Mouse (Mus musculus): ENCODE measurements around the gene Pde4c. TPM values are rescaled to one million over a fixed set of nuclear protein-coding genes. Genes with fewer than 3 reads are reported as not detected.

The Pde4c gene
- total and polyA plus RNA-seq, 3 experiments, result 2.3 to 6.5 (median 4.7) TPM

DNA sequence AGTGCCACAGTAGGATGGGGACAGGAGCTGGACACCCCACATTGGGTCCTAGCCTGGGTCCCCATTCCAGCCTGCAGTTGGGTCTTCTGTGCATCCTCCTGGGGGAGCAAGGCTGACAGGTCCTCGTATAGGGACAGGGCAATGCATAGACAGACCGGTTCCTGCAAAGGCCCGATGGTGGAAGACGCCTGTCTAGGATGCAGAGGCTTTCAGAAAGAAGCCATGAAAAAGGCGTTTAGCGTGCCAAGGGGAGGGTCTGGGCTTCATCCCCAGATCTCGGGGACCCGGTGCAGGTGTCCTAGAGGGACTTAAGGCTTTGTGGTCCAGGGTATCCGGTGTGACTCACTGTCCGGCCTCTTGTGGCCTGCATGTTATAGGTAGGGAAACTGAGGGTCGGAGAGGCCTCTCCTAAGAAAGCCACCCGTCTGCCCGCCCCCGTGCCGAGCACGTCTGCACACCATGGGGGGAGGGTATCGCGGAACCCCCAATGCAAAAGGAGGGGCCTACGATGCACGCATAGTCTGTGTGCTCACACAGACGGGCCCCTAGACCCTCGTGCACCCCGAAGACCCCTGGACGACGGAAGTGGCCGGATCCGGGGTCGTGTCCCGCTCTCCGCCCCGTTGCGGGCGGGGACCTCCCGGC, 52.5 kb downstream of the Pde4c start (continued):
- TF ChIP-seq CHD1 (IDR thresholded peaks at IDR 0.05; ENCODE audit: low read depth, low read length), result 0 out of 2 replicates have a peak, but pooled peaks have one; percentile 33

DNA sequence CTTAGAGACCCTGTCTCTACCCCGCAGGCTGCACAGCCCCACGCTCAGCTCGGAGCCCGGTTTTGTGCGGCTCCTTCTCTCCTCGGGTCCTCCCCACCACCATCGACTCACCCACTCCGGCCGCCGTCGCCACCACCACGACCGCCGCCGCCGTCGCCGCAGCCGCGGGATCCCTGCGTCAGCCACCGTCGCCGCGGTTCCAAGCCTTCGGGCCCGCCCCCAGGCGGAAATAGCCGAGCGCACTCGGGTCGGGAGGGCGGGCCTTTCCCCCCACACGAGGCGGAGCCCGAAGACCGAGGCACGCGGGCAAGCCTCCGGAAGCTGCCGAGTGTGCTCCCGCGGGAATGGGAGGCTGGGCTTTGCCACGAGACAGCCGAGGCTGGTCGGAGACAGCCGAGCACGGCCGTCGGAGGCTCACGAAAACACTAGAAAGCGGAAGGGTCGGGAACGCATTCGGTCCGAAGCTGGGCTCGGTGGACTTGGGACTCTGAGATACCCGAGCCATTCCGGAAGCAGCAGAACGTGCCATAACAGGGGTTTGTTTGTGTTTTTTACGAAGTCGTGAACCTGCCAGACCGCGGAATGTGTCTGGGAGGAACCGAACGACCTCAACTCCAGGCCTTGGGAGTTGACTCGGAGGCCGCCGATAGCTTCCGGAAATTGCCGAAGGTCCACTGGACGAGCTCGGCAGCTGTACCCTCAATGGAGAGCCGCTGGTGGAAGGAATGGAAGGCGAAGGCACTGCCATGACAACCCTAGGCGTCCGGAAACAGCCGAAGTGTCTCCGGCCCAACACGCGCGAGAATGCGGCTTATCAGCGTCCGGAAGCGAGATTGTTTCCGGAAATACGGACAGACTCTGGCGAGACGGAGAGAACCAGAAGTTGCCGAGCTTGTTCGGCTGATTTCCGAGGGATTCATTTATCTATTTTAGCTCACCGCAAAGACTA, 53.2 kb downstream of the Pde4c start, which contains the start of gene Pik3r2:
Gene Pik3r2 (minus strand): TSS at position 218 of the 949 bp plus-strand sequence.
- H3K4me3 ChIP-seq (replicated peaks in 1 of 3; ENCODE audit: low read depth in 2 of 3, low read length in 2 of 3, poor library complexity in 1 of 3), result peak within 1 kb of the TSS; percentile 84 to 93 (median 92)
- dilution Hi-C loops (cut with MboI; ENCODE audit: extremely low pct_ligation_motif_present, extremely low pct_unique_long_range_greater_than_20kb, low sequenced_read_pairs) (no loop called here), in situ Hi-C loops (cut with MboI; ENCODE audit: low pct_ligation_motif_present, low pct_unique_long_range_greater_than_20kb, low sequenced_read_pairs) (no loop called here)
- peaks cover 45 to 55% of the 10 kb centered on the region in 2 experiments for H3K4me1 ChIP-seq (ENCODE audit: control insufficient read depth in 1 of 2, insufficient read depth in 2 of 2)
- peaks cover 40 to 66% of the 10 kb centered on the region in 2 experiments for H3K36me3 ChIP-seq (replicated peaks in 1 of 2; ENCODE audit: control insufficient read depth in 1 of 2, insufficient read depth in 1 of 2, low read length in 1 of 2)
- DNase-seq (ENCODE audit: extremely low read depth), result peak; percentile 97
- peak within 1 kb of the TSS; percentile 88 for H3K4me2 ChIP-seq (ENCODE audit: insufficient read depth, low read depth, poor library complexity, severe bottlenecking)
- H3K9me3 ChIP-seq (replicated peaks; ENCODE audit: low read length), result no peaks in the 10 kb centered on the region
- H3K79me2 ChIP-seq (replicated peaks; ENCODE audit: control insufficient read depth, extremely low read depth, insufficient read depth, poor library complexity, severe bottlenecking), result peaks cover 7% of the 10 kb centered on the region; the same call in 1 of the 2 replicates
- H3K9ac ChIP-seq (ENCODE audit: insufficient read depth, low read depth), result peak within 1 kb of the TSS; percentile 86
- no peaks in the 10 kb centered on the region for H3K27me3 ChIP-seq (replicated peaks)
- peak within 1 kb of the TSS; percentile 97 for H3K27ac ChIP-seq (ENCODE audit: insufficient read depth, low read depth)
- TF ChIP-seq ZC3H11A (IDR thresholded peaks at IDR 0.05; ENCODE audit: low read depth, low read length) (no peak), CHD2 (IDR thresholded peaks at IDR 0.05; ENCODE audit: low read length) (peak; percentile 99), MAZ (IDR thresholded peaks at IDR 0.05; ENCODE audit: low read depth, low read length) (no peak), E2F4 (IDR thresholded peaks at IDR 0.05; ENCODE audit: insufficient replicate concordance, low read depth, low read length) (no peak), HCFC1 (IDR thresholded peaks at IDR 0.05; ENCODE audit: low read depth, low read length) (peak; percentile 84), GABPA (IDR thresholded peaks at IDR 0.05; ENCODE audit: insufficient replicate concordance, low read depth, low read length) (no peak), CTCF (conservative IDR thresholded peaks at IDR 0.05 in 1 of 2, IDR thresholded peaks at IDR 0.05 in 1 of 2; ENCODE audit: low read depth in 2 of 2, low read length in 2 of 2) (no peak), RAD21 (IDR thresholded peaks at IDR 0.05; ENCODE audit: low read depth, low read length) (no peak), MEF2A (IDR thresholded peaks at IDR 0.05; ENCODE audit: borderline replicate concordance, low read depth, low read length) (peak; percentile 23; the same call in 1 of the 2 replicates), USF1 (IDR thresholded peaks at IDR 0.05; ENCODE audit: low read depth, low read length) (no peak; the same call in 1 of the 2 replicates), TCF12 (IDR thresholded peaks at IDR 0.05; ENCODE audit: low read depth, low read length) (peak; percentile 43; the same call in 1 of the 2 replicates), ZNF384 (IDR thresholded peaks at IDR 0.05; ENCODE audit: low read depth, low read length) (no peak), MAX (IDR thresholded peaks at IDR 0.05; ENCODE audit: low read length) (peak; percentile 62), MAFK (IDR thresholded peaks at IDR 0.05; ENCODE audit: insufficient replicate concordance, low read length) (no peak), MXI1 (IDR thresholded peaks at IDR 0.05; ENCODE audit: low read depth, low read length) (peak; percentile 96), ETS1 (conservative IDR thresholded peaks at IDR 0.05; ENCODE audit: low read depth, low read length) (peak; percentile 24; the same call in 1 of the 2 replicates), TBP (conservative IDR thresholded peaks at IDR 0.05; ENCODE audit: low read depth, low read length) (0 out of 2 replicates have a peak, but pooled peaks have one; percentile 34), ZMIZ1 (IDR thresholded peaks at IDR 0.05; ENCODE audit: low read depth, low read length) (peak; percentile 88; the same call in 1 of the 2 replicates), PAX5 (IDR thresholded peaks at IDR 0.05; ENCODE audit: low read length) (no peak), JUN (IDR thresholded peaks at IDR 0.05; ENCODE audit: insufficient read depth, low read depth, low read length) (no peak), NELFE (IDR thresholded peaks at IDR 0.05; ENCODE audit: low read depth, low read length) (peak; percentile 4; the same call in 1 of the 2 replicates), ELF1 (IDR thresholded peaks at IDR 0.05; ENCODE audit: low read depth, low read length) (peak; percentile 97), BHLHE40 (IDR thresholded peaks at IDR 0.05; ENCODE audit: low read depth, low read length) (peak; percentile 88), RCOR1 (conservative IDR thresholded peaks at IDR 0.05; ENCODE audit: low read depth, low read length) (no peak), POLR2AphosphoS2 (IDR thresholded peaks at IDR 0.05; ENCODE audit: low read depth, low read length) (0 out of 2 replicates have a peak, but pooled peaks have one; percentile 27), IRF4 (IDR thresholded peaks at IDR 0.05; ENCODE audit: low read depth, low read length) (no peak), CHD1 (IDR thresholded peaks at IDR 0.05; ENCODE audit: low read depth, low read length) (peak; percentile 69; the same call in 1 of the 2 replicates), ZKSCAN1 (IDR thresholded peaks at IDR 0.05; ENCODE audit: borderline replicate concordance, low read depth, low read length) (no peak), JUND (conservative IDR thresholded peaks at IDR 0.05; ENCODE audit: low read depth, low read length) (no peak), SMC3 (IDR thresholded peaks at IDR 0.05; ENCODE audit: low read depth, low read length) (no peak), POLR2A (IDR thresholded peaks at IDR 0.05; ENCODE audit: low read depth, low read length) (peak; percentile 83), KAT2A (IDR thresholded peaks at IDR 0.05; ENCODE audit: insufficient replicate concordance, low read length) (peak; percentile 81; the same call in 1 of the 2 replicates), UBTF (IDR thresholded peaks at IDR 0.05; ENCODE audit: low read depth, low read length) (0 out of 2 replicates have a peak, but pooled peaks have one; percentile 45)

Data from CH12.LX (cell line).